In the genomic region with DNA sequence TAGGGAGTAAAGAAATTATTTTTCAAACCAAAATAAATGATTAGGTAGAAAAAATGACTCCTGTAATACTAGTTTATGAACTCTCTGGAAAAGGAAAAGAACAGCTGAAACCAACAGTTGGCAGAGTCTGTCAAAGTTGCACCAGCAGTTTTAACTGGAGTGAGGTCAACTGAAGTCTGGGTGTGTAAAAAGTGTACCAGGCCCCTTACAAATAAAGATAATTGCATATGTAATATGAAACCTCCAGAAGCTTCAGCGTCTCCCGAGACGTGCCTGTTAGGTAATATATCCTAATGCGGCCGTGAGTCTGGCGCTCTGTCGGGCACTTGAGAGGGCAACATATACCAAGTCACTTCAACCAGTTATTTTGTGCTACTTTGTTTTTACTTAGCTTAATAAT, we compare ENCODE assay signal across 10 mouse cellular contexts. TPM values are rescaled to one million over a fixed set of nuclear protein-coding genes. Genes with fewer than 3 reads are reported as not detected.
DNase-seq lines count a peak whose midpoint lies in the region; ATAC-seq and TF ChIP-seq lines count a peak whose summit lies in the region.
"Had no signal": no experiment of that assay in that cellular context is flagged by ENCODE, and none has a peak within 500 bp of the region (broad histone marks: within the 10 kb centered on the region; RNA-seq: fewer than 3 reads in every experiment).

No protein-coding gene starts in this region.

- peak overlapping the region; percentile 24 to 71; a peak in 3 of 4 replicates for H3K27ac ChIP-seq in heart, embryonic 14.5 days (replicated peaks in 1 of 2; ENCODE audit: control insufficient read depth in 1 of 2, insufficient read depth in 1 of 2, low read depth in 2 of 2, low read length in 2 of 2)
- H3K27ac ChIP-seq in cortical plate, adult 2 months (ENCODE audit: insufficient read depth, low read length), result no peak overlapping the region
- H3K27ac ChIP-seq in forebrain, postnatal 0 days (ENCODE audit: low read depth, low read length), result no peak overlapping the region
- no peak overlapping the region for H3K27ac ChIP-seq in midbrain, postnatal 0 days (ENCODE audit: low read depth, low read length)
- H3K27ac ChIP-seq in kidney, adult 2 months (ENCODE audit: insufficient read depth, low read depth, low read length), result no peak overlapping the region
- H3K27ac ChIP-seq: macrophage had no signal

- H3K9ac ChIP-seq in heart, embryonic 14.5 days (ENCODE audit: low read length), result peak overlapping the region; percentile 96
- no peak overlapping the region for H3K9ac ChIP-seq in forebrain, postnatal 0 days
- no peak overlapping the region for H3K9ac ChIP-seq in midbrain, postnatal 0 days (replicated peaks; ENCODE audit: low read length, poor library complexity, severe bottlenecking)

- no peak for ATAC-seq in heart, embryonic 14.5 days (ENCODE audit: insufficient number of reproducible peaks, insufficient read depth, low FRiP score, low read depth)
- no peak for ATAC-seq in forebrain, postnatal 0 days
- no peak for ATAC-seq in midbrain, postnatal 0 days (ENCODE audit: low FRiP score)
- ATAC-seq in cerebellum, adult (ENCODE audit: insufficient number of reproducible peaks, low FRiP score, low TSS enrichment), result no peak

- peak overlapping the region; percentile 19 to 95; a peak in 3 of 4 replicates for H3K4me3 ChIP-seq in heart, embryonic 14.5 days (ENCODE audit: control insufficient read depth in 1 of 2, insufficient read depth in 1 of 2, low read depth in 1 of 2, low read length in 2 of 2)
- peak overlapping the region; percentile 38; the same call in 1 of the 2 replicates for H3K4me3 ChIP-seq in cortical plate, adult 2 months (ENCODE audit: insufficient read depth, low read length)
- peak overlapping the region; percentile 26 for H3K4me3 ChIP-seq in forebrain, postnatal 0 days (ENCODE audit: low read depth, low read length)
- H3K4me3 ChIP-seq in midbrain, postnatal 0 days (ENCODE audit: low read depth, low read length), result peak overlapping the region; percentile 83; the same call in 1 of the 2 replicates
- H3K4me3 ChIP-seq in kidney, adult 2 months (ENCODE audit: insufficient read depth, low read depth, low read length), result no peak overlapping the region

- no peak for TF ChIP-seq CTCF in cortical plate, adult 2 months (IDR thresholded peaks at IDR 0.05; ENCODE audit: extremely low read depth, insufficient read depth, low read length)
- TF ChIP-seq CTCF in forebrain, postnatal 0 days (IDR thresholded peaks at IDR 0.05; ENCODE audit: low read depth), result no peak
- TF ChIP-seq CTCF in midbrain, postnatal 0 days (IDR thresholded peaks at IDR 0.05), result no peak
- TF ChIP-seq CTCF in kidney, adult 2 months (conservative IDR thresholded peaks at IDR 0.05; ENCODE audit: insufficient read depth, insufficient read length, low read depth, low read length), result no peak

- H3K9me3 ChIP-seq in heart, embryonic 14.5 days (ENCODE audit: control insufficient read depth, low read length), result no peaks in the 10 kb centered on the region
- no peaks in the 10 kb centered on the region for H3K9me3 ChIP-seq in forebrain, postnatal 0 days (ENCODE audit: low read length)
- H3K9me3 ChIP-seq in midbrain, postnatal 0 days (ENCODE audit: low read length), result no peaks in the 10 kb centered on the region

- peaks cover 0 to 36% of the 10 kb centered on the region in 2 experiments for H3K4me1 ChIP-seq in heart, embryonic 14.5 days (ENCODE audit: control insufficient read depth in 2 of 2, insufficient read depth in 2 of 2, low read length in 2 of 2)
- H3K4me1 ChIP-seq in cortical plate, adult 2 months (ENCODE audit: control insufficient read depth, insufficient read depth, low read length), result peaks cover 2% of the 10 kb centered on the region; the same call in 1 of the 2 replicates
- H3K4me1 ChIP-seq in forebrain, postnatal 0 days (ENCODE audit: insufficient read depth), result peaks cover 23% of the 10 kb centered on the region; the same call in 1 of the 2 replicates
- H3K4me1 ChIP-seq in midbrain, postnatal 0 days (ENCODE audit: insufficient read depth, low read length), result peaks cover 17% of the 10 kb centered on the region; the same call in 1 of the 2 replicates
- H3K4me1 ChIP-seq in kidney, adult 2 months (ENCODE audit: control insufficient read depth, insufficient read depth, low read length), result no peaks in the 10 kb centered on the region; the same call in 1 of the 2 replicates

- 22% methylated on average over 7 of the region's 7 CpGs for WGBS in heart, embryonic 14.5 days
- WGBS in forebrain, postnatal 0 days, result 36% methylated on average over 7 of the region's 7 CpGs
- WGBS in midbrain, postnatal 0 days, result 63% methylated on average over 7 of the region's 7 CpGs
- 80% methylated on average over 7 of the region's 7 CpGs for WGBS in kidney, adult 2 months

- DNase-seq in heart, adult 11 months, result no peak
- DNase-seq in forebrain, postnatal 0 days, result no peak
- no peak for DNase-seq in midbrain, postnatal 0 days (ENCODE audit: low spot score)
- no peak for DNase-seq in kidney, adult 2 months
- DNase-seq in lung, postnatal 36 days, result no peak
- DNase-seq: spleen, adult 18-20 months had no signal

- peak overlapping the region; percentile 60 for H3K4me2 ChIP-seq in heart, embryonic 14.5 days (ENCODE audit: low read length)
- H3K4me2 ChIP-seq in forebrain, postnatal 0 days (ENCODE audit: low read depth), result peak overlapping the region; percentile 75
- peak overlapping the region; percentile 78 for H3K4me2 ChIP-seq in midbrain, postnatal 0 days (ENCODE audit: low read depth, low read length, poor library complexity, severe bottlenecking)

- no peaks in the 10 kb centered on the region for H3K36me3 ChIP-seq in heart, embryonic 14.5 days (ENCODE audit: control insufficient read depth, insufficient read depth, low read length)
- no peaks in the 10 kb centered on the region for H3K36me3 ChIP-seq in forebrain, postnatal 0 days (ENCODE audit: insufficient read depth)
- no peaks in the 10 kb centered on the region for H3K36me3 ChIP-seq in midbrain, postnatal 0 days (ENCODE audit: insufficient read depth, low read length)
- no peaks in the 10 kb centered on the region for H3K36me3 ChIP-seq in kidney, adult 2 months (ENCODE audit: control insufficient read depth, insufficient read depth, low read length)

- H3K27me3 ChIP-seq in heart, embryonic 14.5 days (ENCODE audit: control insufficient read depth, insufficient read depth, low read length), result no peaks in the 10 kb centered on the region
- H3K27me3 ChIP-seq in forebrain, postnatal 0 days (ENCODE audit: insufficient read depth, low read length), result no peaks in the 10 kb centered on the region
- H3K27me3 ChIP-seq in midbrain, postnatal 0 days (ENCODE audit: insufficient read depth, low read length), result no peaks in the 10 kb centered on the region
- H3K27me3 ChIP-seq in kidney, adult 2 months (replicated peaks; ENCODE audit: control insufficient read depth, insufficient read depth, low read length), result no peaks in the 10 kb centered on the region

- no peak for TF ChIP-seq POLR2A in cortical plate, adult 2 months (IDR thresholded peaks at IDR 0.05; ENCODE audit: extremely low read depth, insufficient read depth, low read length)
- TF ChIP-seq POLR2A in kidney, adult 2 months (IDR thresholded peaks at IDR 0.05; ENCODE audit: low read depth, low read length), result no peak

RNA-seq across cellular contexts. Expression of gene Homer1, which starts 8.3 kb away (rescaled TPM):
- 18.8 and 20.3 TPM in 2 replicates for polyA plus RNA-seq in heart, embryonic 14.5 days (2014; fragmentation: Nextera tagmentation; extraction: Ambion mirVana)
- polyA plus RNA-seq in cortical plate, adult 2 months (2012; rRNA removed), result 70.0 and 82.5 TPM in 2 replicates
- total RNA-seq in forebrain, postnatal 0 days (2014; rRNA removed), result 102 and 110 TPM in 2 replicates
- polyA plus RNA-seq in forebrain, postnatal 0 days (2015; fragmentation: Nextera tagmentation; extraction: Ambion mirVana), result 14.3 and 14.8 TPM in 2 replicates
- 64.4 and 81.0 TPM in 2 replicates for total RNA-seq in midbrain, postnatal 0 days (2014; rRNA removed)
- 8.6 and 9.7 TPM in 2 replicates for polyA plus RNA-seq in midbrain, postnatal 0 days (2015; fragmentation: Nextera tagmentation; extraction: Ambion mirVana)
- 2.5 and 2.7 TPM in 2 replicates for polyA plus RNA-seq in kidney, adult 2 months (2012; rRNA removed)

Comparison
In these comparisons a context has a peak if more than half of its experiments do, and no peak if none do; other contexts are left out.
1. H3K27ac ChIP-seq: peak in heart, embryonic 14.5 days (2 of 2); none in cortical plate, adult 2 months (single experiment), forebrain, postnatal 0 days (single experiment), midbrain, postnatal 0 days (single experiment) and kidney, adult 2 months (single experiment).
2. Peak in every context shown above with its lines, with median percentiles within 50 percentile points of each other: H3K4me2 ChIP-seq.